Mouse (Mus musculus): ENCODE measurements around the gene Cntn1. TPM values are rescaled to one million over a fixed set of nuclear protein-coding genes. Genes with fewer than 3 reads are reported as not detected.

Cntn1 gene
- total RNA-seq, 2 experiments from 2014 or later, result 287 to 290 TPM

DNA sequence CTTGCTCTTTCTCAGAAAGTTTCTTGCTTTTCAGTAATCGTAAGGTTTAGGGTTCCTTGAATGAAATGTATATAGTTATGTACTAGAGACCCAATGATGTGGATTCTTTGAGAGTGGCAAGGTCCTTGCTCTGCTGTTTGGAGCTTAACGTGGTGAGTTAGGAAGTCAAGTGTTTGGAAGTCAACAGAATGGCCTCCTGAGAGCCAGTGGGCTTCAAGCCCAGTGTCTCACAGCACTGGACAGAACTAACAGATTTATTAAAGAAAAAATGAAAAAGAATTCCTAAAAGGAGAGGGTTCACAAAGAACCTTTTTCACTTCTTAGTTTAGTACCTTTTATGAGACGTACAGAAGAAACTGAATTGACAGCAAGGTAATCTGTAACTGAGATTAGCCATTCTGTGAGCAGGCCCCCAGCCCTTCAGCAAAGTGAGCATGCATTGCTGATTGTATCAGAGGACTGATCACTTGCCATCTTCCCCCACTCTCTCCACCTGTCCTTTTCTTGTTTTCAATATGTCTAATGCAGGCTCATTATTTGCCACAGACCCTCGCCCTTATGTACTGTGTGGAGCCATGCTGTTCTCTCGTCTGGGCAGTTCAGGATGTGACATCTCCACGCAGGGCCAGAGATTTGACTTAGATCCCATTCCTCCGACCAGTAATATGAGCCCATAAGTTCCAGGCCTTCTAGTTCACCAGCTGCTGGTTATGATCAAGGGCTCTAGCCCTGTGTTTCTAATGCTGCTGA is 159.7 kb downstream of the Cntn1 start:
- DNase-seq (ENCODE audit: extremely low spot score in 1 of 2, low spot score in 2 of 2), result no peak
- Histone ChIP-seq H3K27ac (peak overlapping the region; percentile 25), H3K4me3 (no peak overlapping the region)
- intact Hi-C loops (cut with DNase I), result no loop called here
- TF ChIP-seq CTCF (IDR thresholded peaks at IDR 0.05), result no peak

DNA sequence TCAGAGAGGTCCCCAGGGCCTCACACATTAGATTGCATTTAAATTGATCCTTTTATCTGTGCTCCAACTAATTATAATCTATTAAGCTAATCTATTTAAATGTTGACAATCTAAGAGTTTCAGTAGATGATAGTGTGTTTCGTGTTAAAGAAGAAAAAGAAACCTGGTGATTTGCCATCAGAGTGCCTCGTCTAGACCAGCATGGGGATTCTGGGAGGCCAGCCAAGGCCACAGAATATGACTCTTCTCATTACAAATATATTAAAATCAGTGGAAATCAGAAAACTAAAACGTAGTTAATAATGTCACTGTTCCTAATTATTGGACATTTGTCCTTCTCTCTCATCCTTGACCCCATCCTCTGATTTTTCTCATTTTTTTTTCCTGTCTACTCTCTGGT is 164.9 kb downstream of the Cntn1 start:
- no peak for DNase-seq (ENCODE audit: extremely low spot score in 1 of 2, low spot score in 2 of 2)
- intact Hi-C loops (cut with DNase I), result no loop called here
- no peak overlapping the region for H3K27ac ChIP-seq
- no peak for TF ChIP-seq CTCF (IDR thresholded peaks at IDR 0.05)
- H3K4me3 ChIP-seq, result no peak overlapping the region

DNA sequence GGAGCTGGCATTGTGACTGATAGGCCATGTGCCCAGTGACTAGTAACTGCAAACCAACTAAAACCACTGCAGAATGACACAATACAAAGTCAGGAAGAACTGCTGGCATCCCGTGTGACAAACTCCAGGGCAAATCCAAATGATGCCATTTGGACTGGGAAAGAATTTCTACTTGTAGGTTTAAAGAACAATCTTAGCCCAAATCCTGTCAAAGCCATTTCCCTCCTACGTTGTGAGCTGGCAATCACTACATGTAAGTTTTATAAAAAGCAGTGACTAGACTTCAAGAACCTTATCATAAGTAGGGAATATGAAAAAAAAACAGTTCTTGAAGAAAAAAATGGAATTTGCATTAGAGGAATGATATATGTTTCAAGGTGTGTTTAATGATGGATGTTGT is 170.5 kb downstream of the Cntn1 start:
- H3K27ac ChIP-seq, result no peak overlapping the region
- intact Hi-C loops (cut with DNase I), result loop anchor here (5.0 kb wide), 1 partner anchor 169 kb away; the partner anchor contains the start of gene Cntn1
- no peak overlapping the region for H3K4me3 ChIP-seq
- no peak for TF ChIP-seq CTCF (IDR thresholded peaks at IDR 0.05)
- no peak for DNase-seq (ENCODE audit: extremely low spot score in 1 of 2, low spot score in 2 of 2)

DNA sequence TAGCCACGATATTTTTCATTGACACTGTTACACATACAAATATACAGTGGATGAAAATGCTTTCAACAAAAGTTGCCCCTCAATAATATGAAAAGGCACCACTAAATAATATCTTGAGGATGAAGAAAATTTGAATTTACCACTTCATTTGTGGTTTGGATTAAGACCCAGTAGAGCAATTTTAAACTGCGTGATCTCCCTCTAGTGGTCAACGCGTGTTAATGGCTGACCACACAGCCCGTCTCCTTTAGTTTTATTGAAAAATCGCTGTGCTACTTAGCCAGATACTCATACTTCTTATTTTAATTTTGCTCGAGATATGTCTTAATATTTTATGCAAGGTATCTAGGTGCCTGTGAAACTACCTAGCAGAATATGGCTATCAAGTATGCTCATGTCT is 180.4 kb downstream of the Cntn1 start:
- DNase-seq (ENCODE audit: extremely low spot score in 1 of 2, low spot score in 2 of 2), result no peak
- peak; percentile 86 for TF ChIP-seq CTCF (IDR thresholded peaks at IDR 0.05)
- no peak overlapping the region for H3K4me3 ChIP-seq
- no peak overlapping the region for H3K27ac ChIP-seq
- intact Hi-C loops (cut with DNase I), result loop anchor here (1.0 to 2.0 kb wide), 2 partner anchors 262 to 451 kb away; no protein-coding TSS in a partner anchor

DNA sequence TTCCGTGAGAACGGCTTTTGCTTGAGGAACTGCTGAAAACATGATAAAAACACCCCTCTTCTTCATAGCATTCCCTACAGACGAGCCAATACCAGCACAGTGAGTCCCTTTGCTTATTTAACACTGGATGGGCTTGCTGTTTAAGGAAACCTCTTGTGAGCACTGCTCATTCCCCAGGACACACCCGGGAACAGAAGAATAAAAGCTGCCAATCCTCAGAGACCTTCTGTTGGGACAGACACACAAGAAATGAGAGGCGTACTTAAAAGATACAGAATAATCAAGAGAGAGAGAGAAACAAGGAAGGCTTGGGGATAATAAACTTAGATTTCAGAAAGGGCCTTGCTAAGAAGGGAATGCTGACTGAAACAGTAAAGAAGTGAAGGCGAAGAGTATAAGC is 184.9 kb downstream of the Cntn1 start:
- TF ChIP-seq CTCF (IDR thresholded peaks at IDR 0.05), result no peak
- intact Hi-C loops (cut with DNase I), result no loop called here
- Histone ChIP-seq H3K27ac (no peak overlapping the region), H3K4me3 (no peak overlapping the region)
- DNase-seq (ENCODE audit: extremely low spot score in 1 of 2, low spot score in 2 of 2), result no peak

DNA sequence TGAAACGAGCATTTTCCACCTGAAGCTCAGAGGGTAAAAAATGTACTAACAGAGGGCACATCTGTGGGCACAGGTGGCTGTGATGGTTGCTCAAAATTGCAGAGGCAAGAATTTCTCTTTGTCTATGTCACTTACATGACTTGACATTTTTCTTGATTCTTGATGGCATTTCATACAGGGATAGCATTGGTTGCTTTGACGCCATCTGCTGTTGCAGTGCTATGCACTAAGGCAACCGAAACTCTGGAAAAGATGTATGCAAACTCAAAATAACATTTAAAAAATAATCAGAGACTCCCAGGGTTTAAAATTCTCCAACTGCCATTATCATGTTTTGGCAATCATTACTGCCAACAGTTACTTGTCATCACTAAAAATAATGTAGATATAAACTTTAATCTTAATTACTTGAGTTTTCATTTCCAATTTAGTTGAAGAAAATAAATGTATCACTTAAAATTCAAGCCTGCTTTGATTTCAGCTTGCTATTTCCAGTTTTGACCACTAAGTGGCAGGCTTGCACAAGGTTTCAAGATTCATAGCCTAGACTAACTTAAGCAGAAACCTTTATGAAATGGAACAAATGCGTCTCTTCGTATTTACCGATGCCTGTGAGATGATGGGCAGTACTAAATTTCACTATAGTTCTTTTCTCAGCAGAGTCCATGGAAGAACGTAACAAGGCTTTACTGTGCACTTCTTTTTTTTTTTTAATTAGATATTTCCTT is 214.2 kb downstream of the Cntn1 start:
- peak; percentile 85 for TF ChIP-seq CTCF (IDR thresholded peaks at IDR 0.05)
- Histone ChIP-seq H3K4me3 (no peak overlapping the region), H3K27ac (no peak overlapping the region)
- DNase-seq (ENCODE audit: extremely low spot score in 1 of 2, low spot score in 2 of 2), result peak; percentile 54 to 69
- intact Hi-C loops (cut with DNase I), result loop anchor here (5.0 to 10.0 kb wide), 2 partner anchors 167 to 960 kb away; no protein-coding TSS in a partner anchor

DNA sequence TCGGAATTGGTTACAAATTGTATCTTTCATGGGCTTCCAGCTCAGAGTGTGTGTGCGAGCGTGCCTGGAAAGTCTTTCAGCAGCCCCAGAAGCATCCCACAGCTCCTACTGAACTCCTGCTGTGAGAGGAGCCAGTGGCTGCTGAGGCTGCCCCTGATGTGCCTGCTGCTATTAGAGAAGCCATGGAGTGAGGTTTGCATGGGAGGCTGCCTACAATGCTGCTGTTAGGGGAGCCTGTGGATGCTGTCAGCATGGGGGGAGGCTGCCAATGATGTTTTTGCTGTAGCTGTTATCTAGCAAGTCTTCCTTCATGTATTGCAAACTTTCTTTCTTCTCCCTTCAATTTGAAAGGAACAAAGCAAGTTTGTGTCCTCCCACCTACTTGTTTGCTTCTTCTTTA is 217.4 kb downstream of the Cntn1 start:
- Histone ChIP-seq H3K27ac (no peak overlapping the region), H3K4me3 (no peak overlapping the region)
- DNase-seq (ENCODE audit: extremely low spot score in 1 of 2, low spot score in 2 of 2), result no peak
- no peak for TF ChIP-seq CTCF (IDR thresholded peaks at IDR 0.05)
- intact Hi-C loops (cut with DNase I), result loop anchor here (5.0 to 10.0 kb wide), 2 partner anchors 164 to 956 kb away; no protein-coding TSS in a partner anchor

DNA sequence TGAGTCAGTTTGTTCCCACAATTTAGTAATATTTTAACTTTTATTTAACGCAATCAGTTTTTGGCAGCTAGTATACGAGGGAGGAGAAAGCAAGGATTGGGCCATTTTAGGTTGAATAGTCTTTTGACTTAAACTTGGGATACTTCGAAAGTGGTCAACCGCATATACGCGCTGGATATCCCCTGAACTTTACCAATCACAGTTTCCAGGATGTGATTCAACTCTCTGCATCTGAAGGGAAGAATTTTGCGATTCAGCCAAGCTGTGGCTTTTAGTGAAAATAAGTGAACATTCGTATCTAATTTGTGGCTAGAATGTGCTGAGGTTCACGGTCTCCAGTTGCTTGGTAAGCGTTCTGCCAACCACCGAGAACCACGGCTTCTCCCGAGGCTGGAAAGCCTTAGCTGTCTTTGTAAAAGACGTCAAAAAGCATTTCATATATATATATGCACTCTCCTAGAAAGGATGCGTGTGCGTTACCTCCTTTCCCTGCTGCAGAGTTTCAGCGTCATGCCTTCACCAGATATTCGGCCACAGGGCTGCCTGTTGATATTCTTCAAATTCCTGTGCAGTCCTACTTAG is 217.9 kb downstream of the Cntn1 start:
- no peak for DNase-seq (ENCODE audit: extremely low spot score in 1 of 2, low spot score in 2 of 2)
- no peak for TF ChIP-seq CTCF (IDR thresholded peaks at IDR 0.05)
- Histone ChIP-seq H3K4me3 (no peak overlapping the region), H3K27ac (no peak overlapping the region)
- intact Hi-C loops (cut with DNase I), result loop anchor here (5.0 to 10.0 kb wide), 2 partner anchors 163 to 956 kb away; no protein-coding TSS in a partner anchor

DNA sequence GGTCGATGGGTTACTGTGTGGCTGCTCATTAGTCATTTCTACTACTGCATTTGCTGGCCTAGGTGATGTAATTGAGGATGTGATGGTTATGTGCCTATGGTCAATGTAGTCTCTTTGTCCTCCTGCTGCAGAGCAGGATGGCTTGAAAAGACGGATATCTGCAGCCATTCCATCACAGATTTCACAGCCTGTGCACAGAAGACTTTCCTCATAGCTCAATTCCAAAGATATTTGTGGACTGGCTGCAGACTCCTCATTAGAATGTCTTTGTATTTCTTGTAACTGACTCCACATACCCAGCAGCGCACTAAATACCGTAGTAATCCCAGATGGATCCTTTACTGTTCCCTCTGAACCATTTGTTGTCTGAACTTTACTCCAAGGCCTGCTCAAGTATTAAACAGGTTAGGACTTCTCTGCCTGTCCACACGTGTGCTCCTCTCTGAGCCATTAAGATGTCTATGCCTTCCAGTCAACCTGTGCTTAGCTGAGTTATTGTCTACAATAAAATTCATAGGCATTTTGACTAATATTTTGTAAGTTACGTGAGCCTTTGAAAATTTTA is 220.9 kb downstream of the Cntn1 start:
- no peak for TF ChIP-seq CTCF (IDR thresholded peaks at IDR 0.05)
- Histone ChIP-seq H3K4me3 (no peak overlapping the region), H3K27ac (no peak overlapping the region)
- intact Hi-C loops (cut with DNase I), result no loop called here
- no peak for DNase-seq (ENCODE audit: extremely low spot score in 1 of 2, low spot score in 2 of 2)

DNA sequence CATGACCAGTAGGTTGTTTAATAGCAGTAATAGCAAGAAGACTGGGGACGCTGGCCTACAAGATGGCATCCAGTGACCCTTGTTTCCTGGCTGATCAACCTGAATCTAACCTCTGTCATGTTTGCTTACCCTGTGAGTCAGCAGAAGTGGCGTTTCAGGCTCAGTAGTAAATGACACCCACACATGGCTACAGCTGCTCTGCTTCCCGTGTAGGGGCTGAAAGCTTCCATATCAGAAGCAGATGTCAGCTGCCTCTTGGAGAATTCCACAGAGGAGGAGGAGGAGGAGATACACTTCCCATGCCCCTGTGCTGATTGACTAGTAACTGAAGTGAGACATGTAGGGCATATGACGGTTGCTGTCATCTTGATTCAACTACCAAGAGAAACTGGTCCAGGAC is 225.9 kb downstream of the Cntn1 start:
- DNase-seq (ENCODE audit: extremely low spot score in 1 of 2, low spot score in 2 of 2), result peak in 1 of 2 experiments; percentile 27
- Histone ChIP-seq H3K27ac (no peak overlapping the region), H3K4me3 (no peak overlapping the region)
- no peak for TF ChIP-seq CTCF (IDR thresholded peaks at IDR 0.05)
- intact Hi-C loops (cut with DNase I), result no loop called here

DNA sequence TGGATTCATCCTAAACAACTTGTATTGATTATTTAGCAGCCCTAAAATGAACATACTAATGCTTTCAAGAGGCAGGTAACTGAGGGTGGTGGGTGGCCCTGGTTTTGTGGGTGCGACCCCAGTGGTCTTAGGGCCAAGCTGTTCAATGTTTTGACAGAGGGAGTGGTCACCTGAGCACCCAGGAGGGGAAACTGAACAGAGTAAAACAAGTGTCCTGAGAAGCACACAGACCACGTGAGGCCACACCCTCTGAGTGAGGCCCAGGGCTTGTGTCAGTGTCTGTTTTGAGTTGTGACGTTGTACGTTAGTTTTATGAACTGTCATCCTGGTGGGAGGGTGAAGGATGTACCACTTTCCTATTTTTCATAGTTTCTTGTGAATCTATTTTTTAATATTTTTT is 227.0 kb downstream of the Cntn1 start:
- TF ChIP-seq CTCF (IDR thresholded peaks at IDR 0.05), result no peak
- intact Hi-C loops (cut with DNase I), result no loop called here
- Histone ChIP-seq H3K4me3 (no peak overlapping the region), H3K27ac (no peak overlapping the region)
- DNase-seq (ENCODE audit: extremely low spot score in 1 of 2, low spot score in 2 of 2), result no peak

DNA sequence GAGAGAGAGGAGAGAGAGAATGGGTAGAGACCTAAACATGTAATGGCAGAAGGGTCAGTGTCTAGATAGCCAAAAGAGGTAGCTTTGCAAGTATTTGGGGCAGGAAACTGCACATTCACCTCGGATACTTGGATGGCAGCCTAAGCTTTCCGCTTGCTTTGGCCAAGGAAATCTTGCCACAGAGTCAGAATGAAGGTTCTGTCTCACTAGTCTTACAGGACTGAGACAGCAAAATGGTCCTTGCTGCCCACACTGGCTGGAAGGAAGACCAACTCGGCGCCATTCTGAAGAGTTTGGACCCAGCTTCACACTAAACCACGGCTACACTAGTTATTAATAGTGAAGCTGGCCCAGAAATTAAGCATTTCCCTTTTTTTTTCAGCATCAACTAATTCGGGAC is 230.0 kb downstream of the Cntn1 start:
- no peak for TF ChIP-seq CTCF (IDR thresholded peaks at IDR 0.05)
- H3K27ac ChIP-seq, result no peak overlapping the region
- intact Hi-C loops (cut with DNase I), result no loop called here
- no peak for DNase-seq (ENCODE audit: extremely low spot score in 1 of 2, low spot score in 2 of 2)
- H3K4me3 ChIP-seq, result no peak overlapping the region

All from left cerebral cortex, adult 2 months (tissue).